Mouse (Mus musculus) adrenal gland, postnatal 14 days (tissue): ENCODE measurements around the gene Cnn2. TPM values are rescaled to one million over a fixed set of nuclear protein-coding genes. Genes with fewer than 3 reads are reported as not detected.
A peak's percentile ranks its signal among the peaks of the same experiment; 100 is the strongest.

Experiments used
- DNase-seq: peaks from one replicate; pipeline ENCODE4 v3.0.0; 2021; ENCODE audit warnings: mixed read lengths
- total RNA-seq: library from RNA; stranded (reverse); gene quantifications from 2 replicates; pipeline ENCODE4 v1.2.3, GENCODE M21; 2021

Cnn2 gene
- total RNA-seq, 1 experiment from 2014 or later, result 40.2 TPM

DNA sequence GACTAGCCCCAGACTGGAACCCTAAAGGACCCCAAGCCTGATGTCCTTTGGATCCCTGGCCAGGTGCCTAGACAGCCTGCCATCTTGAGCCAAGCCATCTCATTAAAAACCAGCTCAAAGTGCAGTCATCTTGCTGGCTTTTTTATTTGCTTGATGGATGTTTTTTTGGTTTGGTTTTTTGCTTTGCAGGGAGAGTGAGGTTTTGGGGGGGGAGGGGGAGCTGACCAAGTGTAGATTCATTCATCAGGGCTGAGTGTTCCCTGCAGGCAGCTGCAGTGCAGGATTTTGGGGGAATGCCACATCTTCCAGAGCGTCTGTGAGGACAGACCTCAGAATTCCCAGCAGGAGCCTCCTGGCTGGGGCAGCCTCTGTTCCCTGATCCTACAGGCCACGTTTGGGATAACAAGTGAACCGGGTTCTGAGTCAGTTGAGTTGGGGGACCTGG lies 19.2 kb upstream of the Cnn2 start:
- no peak for DNase-seq

DNA sequence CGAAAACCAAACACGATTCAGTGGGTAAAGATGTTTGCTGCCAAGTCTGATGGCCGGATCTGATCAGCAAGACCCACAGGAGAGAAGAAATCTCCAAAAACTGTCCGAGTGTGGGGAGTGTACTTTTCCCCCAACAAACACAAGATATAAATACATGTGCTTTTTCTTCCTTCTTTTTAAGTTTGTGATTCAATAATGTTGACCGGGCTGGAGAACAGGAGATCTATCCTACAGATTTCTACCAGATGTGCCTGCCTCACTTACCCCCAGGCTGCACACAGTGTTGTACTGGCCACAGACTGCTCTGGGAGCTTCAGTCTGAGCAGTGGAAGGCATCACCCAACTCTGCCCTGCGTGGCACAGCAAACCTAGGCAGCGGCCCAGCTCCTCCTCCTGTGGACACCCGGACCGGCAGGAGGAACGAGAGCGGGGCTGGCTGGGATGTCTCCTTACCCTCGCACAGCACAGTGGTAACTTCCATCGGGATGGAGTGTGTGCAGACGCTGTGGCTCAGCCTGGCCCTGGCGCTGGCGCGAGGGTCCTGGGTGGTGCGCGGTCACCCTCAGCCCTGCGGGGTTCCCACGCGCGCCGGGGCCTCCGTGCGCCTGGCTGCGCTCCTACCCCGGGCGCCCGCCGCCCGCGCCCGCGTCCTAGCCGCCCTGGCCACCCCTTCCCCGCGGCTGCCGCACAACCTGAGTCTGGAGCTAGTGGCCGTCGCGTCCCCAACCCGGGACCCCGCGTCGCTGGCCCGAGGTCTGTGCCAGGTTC lies 17.8 kb upstream of the Cnn2 start, which contains the start of gene Grin3b:
Gene Grin3b (plus strand): TSS at position 301 of the 768 bp plus-strand sequence.
- DNase-seq, result peak; percentile 37

DNA sequence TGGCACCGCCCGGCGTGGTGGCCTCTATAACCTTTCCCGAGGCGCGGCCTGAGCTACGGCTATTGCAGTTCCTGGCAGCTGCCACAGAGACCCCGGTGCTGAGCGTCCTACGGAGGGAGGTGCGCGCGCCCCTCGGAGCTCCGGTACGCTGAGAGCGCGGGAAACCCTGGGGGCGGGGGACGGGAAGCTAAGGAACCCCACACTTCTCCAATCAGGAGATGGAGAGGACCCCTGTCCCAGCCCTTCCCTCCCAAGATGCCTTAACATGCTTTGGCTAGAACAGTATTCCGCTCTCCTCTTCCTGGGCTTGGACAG lies 17.2 kb upstream of the Cnn2 start:
- DNase-seq, result no peak

DNA sequence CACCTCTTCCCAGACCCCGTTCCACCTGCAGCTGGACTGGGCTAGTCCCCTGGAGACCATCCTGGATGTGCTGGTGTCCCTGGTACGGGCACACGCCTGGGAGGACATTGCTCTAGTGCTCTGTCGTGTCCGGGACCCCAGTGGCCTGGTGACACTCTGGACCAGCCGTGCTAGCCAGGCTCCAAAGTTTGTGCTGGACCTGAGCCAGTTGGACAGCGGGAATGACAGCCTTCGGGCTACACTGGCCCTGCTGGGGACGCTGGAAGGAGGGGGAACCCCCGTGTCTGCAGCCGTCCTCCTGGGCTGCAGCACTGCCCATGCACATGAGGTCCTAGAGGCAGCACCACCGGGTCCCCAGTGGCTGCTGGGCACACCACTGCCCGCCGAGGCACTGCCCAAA lies 15.6 kb upstream of the Cnn2 start:
- DNase-seq, result peak; percentile 59

DNA sequence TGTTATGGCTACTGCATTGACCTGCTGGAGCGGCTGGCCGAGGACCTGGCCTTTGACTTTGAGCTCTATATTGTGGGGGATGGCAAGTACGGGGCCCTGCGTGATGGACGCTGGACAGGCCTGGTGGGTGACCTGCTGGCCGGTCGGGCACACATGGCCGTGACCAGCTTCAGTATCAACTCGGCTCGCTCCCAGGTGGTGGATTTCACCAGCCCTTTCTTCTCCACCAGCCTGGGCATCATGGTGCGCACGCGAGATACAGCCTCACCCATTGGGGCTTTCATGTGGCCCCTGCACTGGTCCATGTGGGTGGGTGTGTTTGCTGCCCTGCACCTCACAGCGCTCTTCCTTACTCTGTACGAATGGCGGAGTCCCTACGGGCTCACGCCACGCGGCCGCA lies 14.3 kb upstream of the Cnn2 start:
- no peak for DNase-seq

DNA sequence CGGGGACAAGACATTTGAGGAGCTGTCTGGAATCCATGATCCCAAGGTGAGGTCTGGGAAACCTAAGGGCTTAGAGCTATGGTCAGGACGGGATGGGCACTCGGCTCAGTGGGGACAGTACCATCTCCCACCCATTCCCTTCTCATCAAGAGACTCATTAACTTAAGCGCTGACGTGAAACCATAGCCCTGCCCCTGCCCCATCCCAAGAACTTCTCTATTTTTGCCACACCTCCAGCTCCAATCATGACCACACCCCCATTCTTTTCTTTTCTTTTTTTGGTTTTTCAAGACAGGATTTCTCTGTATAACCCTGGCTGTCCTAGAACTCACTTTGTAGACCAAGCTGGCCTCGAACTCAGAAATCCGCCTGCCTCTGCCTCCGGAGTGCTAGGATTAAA lies 13.7 kb upstream of the Cnn2 start:
- no peak for DNase-seq

DNA sequence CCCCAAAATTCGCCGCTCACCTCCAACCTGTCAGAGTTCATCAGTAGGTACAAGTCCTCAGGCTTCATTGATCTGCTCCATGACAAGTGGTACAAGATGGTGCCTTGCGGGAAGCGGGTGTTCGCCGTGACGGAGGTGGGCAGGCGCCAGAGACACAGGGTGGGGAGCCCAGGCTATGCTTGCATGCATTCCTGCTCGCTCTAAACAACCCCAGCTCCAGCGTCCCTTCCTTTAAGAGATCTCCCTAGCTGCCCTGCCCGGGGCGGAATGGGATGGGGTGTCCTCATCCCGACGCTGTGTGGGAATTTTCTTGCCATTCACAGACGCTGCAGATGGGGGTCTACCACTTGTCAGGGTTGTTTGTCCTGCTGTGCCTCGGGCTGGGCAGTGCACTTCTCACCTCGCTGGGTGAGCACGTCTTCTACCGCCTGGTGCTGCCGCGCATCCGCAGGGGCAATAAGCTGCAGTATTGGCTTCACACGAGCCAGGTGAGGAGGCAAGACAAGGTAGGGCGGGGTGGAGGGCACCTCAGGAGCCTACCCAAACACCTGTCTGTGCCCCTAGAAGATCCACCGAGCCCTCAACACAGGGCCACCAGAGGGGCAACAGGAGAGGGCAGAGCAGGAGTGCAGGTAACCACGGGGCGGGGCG lies 12.2 kb upstream of the Cnn2 start:
- no peak for DNase-seq

DNA sequence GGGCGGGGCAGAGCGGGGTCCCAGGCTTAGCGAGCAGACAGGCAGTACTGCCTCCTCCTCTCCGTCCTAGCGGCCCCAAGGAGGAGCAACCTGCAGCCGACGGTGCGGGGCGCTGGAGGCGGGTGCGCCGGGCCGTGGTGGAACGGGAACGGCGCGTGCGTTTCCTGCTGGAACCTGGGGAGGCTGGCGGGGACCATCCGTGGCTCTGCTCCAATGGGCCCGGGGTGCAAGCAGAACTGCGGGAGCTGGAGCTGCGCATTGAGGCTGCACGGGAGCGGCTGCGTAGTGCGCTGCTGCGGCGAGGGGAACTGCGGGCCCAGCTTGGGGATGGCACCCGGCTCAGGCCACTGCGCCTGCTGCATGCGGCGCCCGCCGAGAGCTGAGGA lies 11.7 kb upstream of the Cnn2 start:
- DNase-seq, result no peak

DNA sequence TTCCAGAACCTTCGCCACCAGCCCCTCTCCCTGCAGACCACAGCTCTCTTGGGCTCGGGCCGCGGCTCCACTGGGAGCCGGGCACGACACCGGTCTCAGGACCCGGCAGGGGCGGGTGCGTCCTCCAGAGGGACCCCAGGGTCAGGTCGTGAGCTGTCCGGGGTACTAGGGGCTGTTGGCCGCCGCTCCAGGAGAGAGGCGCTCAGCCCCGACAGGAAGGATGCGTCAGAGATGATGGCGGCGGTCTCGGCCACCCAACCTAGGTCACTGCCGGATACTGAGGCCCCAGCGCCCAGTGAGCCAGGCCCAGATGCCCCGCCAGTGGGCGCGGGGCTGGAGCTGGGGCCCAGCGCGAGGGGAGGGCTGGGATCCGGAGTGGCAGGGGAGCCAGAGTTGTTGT lies 11.1 kb upstream of the Cnn2 start:
- no peak for DNase-seq

DNA sequence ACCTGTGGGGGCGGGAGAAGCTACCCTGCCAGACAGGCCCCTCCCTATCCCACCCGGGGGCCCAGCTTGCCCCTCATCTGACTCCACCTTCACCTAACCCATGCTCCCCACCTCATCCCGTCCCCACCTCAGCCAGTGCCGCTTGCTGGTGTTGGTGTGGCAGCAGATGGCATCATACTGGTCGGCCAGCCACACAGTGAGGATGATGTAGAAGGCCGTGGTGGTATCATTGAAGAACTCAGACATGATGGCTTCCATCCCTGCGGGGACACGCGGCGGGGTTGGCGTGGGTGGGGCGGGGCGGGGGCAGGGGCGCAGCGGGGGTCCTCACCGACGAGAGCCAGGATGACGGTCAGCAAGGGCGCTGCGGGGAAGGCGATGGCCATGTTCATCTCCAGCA lies 10.3 kb upstream of the Cnn2 start:
- no peak for DNase-seq

DNA sequence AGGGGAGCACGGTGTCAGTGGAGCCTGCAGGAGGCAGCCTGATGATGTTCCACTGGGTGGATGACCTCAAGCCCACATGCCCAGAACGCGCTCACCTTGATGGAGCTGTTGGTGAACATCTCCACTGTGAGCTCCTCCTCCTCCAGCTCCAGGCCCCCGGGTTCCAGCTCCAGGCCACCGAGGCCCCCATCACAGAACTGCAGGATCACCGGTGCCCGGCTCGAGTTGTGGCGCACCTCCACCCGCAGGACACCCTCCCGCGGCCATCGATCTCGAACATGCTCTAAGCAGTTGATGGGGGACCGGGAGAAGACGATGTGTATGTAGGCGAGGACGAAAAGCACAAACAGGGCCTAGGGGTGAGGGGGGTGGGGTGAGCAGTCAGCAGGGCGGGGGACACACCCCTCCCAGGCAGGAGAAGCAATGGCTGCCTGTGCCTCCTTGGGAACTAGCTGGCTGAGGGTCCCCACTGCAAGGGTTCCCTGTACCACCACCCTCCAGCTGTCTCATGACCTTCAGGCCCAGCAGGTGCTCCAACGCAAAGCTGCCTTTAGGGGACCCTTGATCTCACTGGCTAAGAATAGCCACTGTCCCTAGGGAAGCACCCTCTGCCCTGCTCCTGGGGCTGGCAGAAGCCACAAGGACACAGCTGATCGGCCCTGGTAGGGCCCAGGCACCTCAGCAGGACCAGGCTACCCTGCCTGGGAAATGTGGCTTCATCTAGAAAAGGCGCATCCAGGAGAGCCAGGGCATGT lies 8.8 kb upstream of the Cnn2 start:
- no peak for DNase-seq

DNA sequence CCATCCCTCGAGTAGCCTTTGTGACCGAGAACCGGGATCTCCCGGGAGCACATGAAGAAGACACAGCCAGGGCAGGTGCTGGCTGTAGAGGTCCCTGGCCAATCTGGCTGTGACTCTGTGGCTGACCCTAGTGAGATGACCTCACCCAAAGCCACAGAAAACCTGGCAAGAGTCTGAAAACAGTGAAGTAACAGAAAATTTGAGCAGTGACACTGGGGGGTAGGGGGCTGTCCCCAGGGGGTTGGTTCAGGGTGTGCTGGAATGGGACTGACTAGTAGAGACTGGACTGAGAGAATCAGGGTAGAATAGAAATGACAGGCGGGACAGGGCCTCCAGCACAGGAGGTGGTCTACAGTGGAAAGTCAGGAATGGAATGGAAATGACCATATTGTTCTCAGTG lies 5.2 kb upstream of the Cnn2 start:
- DNase-seq, result peak; percentile 37

DNA sequence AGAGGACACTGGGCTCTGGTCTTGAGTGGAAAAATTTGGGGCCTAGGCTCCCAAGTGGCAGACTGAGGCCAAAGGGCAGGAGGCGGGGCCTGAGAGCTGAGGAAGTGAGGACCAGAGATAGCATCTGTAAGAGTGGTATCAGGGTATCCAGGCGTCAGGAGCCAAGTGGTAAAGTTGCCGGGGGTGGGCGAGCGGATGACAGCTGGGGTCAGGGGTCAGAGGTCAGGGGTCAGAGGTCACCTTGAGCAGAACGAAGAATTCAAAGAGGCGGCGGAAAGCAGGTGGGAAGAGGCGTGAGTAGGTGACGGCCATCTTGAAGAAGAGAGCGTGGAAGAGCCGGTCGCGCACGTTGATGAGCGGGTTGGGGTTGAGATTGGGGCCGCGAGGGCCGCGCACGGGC lies 4.7 kb upstream of the Cnn2 start:
- peak; percentile 76 for DNase-seq

DNA sequence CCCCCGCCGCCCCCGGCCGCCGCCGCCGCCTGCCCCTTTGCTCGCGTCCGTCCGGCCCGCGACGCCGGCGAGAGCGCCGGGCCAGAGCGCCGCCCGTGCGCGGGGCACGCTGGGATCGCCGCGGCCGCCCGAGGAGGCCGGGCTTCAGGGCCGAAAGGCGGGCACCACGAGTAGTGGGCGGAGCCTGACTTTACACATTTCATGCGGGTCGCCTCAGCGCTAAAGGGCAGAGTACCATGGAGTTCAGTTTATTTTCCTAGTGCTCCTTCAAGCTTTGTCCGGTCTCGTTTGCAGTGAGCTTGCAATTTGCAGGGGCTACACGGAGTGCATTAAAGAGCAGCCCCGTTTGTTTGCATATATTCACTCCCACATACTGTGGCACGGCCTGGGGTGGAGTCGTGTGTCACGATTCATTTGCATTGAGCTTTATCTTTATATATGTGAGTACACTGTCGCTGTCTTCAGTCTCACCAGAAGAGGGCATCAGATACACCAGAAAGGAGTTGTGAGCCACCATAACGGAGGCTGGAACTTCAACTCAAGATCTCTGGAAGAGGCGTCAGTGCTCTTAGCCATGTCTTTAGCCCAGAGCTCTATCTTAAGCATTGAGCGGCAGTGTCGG lies 4.1 kb upstream of the Cnn2 start, which contains the start of gene Tmem259:
Gene Tmem259 (minus strand): TSS at position 136 of the 622 bp plus-strand sequence.
- DNase-seq, result peak; percentile 94

DNA sequence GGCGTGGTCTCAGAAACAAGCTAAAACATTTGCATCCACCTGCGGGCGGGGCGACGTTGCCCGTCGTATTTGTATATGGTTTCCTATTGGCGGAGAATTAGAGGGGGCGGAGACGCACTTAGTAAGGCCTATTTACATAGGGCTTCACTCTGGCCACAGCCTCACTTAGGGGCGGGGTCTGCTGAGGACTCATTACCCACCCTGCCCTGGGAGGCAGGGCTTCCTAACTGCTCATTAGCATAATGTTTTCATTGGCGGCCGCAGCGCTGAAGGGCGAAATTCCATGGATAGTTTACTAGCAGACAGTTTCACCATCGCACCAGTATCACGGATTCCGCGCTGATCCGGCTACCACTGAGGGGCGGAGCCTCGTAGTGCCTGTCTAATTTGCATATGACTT lies 3.5 kb upstream of the Cnn2 start:
- peak; percentile 96 for DNase-seq

DNA sequence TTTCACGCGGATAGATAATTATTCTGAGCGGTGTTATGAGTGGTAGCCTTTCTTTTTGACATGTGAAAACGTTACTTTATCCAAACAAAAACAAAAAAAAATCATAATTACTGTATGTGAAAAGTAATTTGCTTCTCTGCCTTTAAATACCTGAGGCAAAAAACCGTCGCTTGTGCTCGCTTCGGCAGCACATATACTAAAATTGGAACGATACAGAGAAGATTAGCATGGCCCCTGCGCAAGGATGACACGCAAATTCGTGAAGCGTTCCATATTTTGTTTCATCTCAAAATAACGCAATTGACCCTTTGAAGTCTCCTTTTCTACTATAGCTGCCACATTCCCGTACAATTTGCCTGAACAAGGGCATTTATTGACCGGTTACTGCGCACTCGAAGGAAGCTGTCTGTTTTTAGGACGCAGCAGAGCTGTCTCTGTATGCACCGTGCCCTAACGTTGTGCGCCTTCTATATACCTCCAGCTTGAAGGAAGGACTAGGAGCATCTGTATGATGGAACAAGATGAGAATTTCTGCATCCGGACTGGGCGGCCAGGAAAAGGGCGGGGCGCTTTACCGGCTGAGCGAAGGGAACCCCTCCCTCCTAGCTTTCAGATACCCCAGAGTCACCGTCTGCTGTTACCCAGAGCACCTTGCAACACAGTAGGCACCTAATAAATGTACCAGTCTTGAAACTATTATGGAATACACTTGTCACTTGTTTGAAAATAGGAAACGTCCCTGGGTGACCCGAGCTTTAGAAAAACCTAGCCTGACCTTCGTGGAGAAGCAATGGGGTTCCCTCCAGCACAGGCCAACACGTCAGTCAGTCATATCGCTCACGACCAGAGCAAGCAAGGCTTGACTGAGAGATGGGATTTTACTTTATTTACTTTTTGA lies 2.8 kb upstream of the Cnn2 start:
- peak; percentile 75 for DNase-seq

DNA sequence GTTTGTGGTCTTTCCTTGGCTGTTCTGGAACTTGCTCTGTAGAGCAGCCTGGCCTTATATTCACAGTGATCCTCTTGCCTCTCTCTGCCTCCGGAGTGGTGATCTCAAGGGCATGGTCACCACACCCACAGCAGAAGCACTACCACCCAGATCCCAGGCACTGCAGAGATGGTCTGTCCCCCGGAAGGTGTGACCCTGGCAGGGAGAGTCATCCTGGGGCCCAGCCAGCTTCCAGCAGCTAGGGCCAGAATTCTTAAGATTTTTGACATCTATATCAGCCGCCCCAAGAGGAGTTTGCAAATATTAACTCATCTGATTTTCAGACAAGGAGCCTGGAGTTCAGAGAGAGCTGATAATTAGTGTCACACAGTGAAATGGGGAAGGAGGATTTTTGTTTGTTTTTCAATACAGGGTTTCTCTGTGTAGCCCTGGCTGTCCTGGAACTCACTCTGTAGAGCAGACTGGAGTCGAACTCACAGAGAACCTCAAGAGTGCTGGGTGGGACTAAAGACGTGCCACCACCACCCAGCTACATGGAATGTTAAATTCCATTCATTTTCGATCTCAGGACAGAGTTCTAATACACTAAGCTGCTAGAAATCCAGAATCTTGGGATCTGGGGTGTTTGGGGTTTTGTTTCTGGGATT lies 2.0 kb upstream of the Cnn2 start:
- peak; percentile 83 for DNase-seq

DNA sequence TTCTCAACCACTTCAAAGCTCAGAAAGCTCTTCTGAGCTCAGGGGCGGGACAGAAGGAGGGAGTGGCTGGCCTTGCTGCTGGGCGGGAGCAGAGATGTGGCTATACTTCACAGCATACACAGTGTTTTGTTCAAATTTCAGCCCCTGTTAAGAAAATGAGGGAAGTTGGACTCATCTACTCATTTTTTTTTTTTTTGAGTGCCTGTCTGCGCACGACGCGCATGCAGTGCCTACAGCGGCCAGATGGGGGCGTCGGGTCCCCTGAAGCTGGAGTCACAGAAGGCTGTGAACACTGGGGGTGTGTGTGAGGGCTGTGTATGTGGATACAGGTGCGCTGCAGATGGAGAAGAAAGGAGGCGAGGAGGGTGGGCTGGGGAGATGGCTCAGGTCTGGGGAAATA lies 1.4 kb upstream of the Cnn2 start:
- DNase-seq, result peak; percentile 92

DNA sequence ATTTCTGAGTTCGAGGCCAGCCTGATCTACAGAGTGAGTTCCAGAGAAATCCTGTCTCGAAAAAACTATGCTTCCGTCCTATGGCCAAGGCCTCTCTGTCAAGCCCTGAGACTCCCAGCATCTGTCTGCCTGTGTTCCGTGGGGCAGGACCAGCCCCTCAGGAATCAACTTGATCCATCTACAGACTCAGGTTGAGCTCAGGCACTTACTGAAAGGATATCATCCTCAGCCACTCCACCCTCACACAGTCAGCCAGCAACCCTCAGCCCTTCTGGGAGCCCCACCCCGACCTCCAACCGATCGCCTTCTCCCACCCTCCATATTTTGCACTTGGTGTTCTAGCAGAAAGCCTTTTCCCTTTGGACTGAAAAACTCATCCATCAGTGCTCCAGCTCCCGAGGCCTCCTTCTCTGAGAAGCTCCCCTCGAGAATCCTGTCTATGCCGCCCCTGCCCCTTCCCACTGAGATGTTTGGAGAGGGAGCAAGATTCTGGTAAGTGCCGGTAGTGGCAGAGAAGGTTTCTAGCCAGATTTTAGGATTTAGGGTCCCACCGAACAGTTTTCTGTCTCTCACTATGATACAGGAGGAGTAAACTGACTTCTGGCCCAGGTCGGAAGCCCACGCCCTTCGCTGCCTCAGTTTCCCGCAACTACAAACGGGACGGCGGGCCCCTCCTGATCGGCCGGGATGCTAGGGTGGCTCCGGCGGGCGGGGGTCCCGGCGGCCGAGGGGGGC lies 446 bp upstream of the Cnn2 start:
- no peak for DNase-seq

DNA sequence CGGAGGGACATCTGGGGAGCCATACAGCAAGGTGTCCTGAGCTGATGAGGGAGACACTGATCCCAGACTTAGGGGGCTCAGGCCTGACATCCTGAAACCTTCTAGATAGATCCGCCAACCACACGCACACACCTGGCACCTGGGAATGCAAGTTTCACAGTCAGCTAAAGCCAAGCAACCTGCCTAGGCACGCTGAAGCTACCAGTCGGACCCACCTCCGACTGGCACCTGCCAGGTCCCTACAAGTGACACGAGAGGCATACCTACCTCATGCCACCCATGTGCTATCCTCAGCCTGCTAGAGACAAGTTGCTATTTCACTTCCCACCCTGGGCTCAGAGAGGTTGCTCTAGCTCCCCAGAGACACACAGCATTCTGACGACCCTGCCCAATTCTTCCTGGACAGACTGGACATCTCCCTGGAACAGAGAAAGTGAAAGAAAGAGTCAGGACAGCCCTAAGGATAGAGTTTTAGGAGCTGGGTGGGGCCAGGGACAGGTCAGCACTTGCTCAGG lies 945 bp downstream of the Cnn2 start:
- no peak for DNase-seq
